Mouse (Mus musculus): ENCODE results near the gene Gpr142.

GRCm38 (mm10) chr11:114819110-114819509 lies 20.4 kb downstream of the Gpr142 start:
- TF ChIP-seq EP300 (IDR thresholded peaks at IDR 0.05; ENCODE audit: low read depth), result no peak
- no peak for TF ChIP-seq CTCF (IDR thresholded peaks at IDR 0.05; ENCODE audit: low read depth)
